Mouse (Mus musculus) splenic B cell, adult 2 months (primary cell): ENCODE results near the gene Ube2q1.

ENCODE experiments used
- DNase-seq: peaks from one replicate; pipeline ENCODE4 v3.0.0-alpha.2; 2011; ENCODE audit warnings: low read depth, low spot score
- H3K27me3 ChIP-seq: 2 replicates; pipeline ENCODE4 v1.6.1; 2012; ENCODE audit warnings: mild to moderate bottlenecking, low read length, moderate library complexity, mixed read lengths; ENCODE audit not compliant: control insufficient read depth, poor library complexity, insufficient read depth, severe bottlenecking
- H3K36me3 ChIP-seq: 2 replicates; pipeline ENCODE4 v1.6.1; 2012; ENCODE audit warnings: mild to moderate bottlenecking, low read length, moderate library complexity, mixed read lengths; ENCODE audit not compliant: control insufficient read depth, poor library complexity, insufficient read depth, severe bottlenecking

Gene Ube2q1

DNA sequence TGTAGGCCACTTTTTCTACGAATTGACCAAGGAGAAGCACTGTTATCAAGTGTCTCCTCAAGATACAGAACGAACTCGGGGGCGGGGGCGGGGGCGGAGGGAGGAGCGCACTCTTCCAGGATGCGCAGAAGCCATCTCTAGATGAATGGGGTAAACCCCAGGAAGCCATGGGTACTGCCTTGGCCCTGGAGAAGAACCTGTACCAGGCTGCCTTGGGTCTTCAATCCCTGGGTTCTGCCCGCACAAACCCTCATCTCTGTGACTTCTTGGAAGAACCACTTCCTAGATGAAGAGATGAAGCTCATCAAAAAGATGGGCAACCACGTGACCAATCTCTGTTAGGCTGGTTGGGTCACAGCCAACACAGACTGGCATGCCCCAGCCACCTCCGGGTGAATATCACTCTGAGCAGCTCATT is 47.7 kb downstream of the Ube2q1 start:
- DNase-seq, result no peak
- Histone ChIP-seq H3K27me3 (no peaks in the 10 kb centered on the region), H3K36me3 (no peaks in the 10 kb centered on the region)

DNA sequence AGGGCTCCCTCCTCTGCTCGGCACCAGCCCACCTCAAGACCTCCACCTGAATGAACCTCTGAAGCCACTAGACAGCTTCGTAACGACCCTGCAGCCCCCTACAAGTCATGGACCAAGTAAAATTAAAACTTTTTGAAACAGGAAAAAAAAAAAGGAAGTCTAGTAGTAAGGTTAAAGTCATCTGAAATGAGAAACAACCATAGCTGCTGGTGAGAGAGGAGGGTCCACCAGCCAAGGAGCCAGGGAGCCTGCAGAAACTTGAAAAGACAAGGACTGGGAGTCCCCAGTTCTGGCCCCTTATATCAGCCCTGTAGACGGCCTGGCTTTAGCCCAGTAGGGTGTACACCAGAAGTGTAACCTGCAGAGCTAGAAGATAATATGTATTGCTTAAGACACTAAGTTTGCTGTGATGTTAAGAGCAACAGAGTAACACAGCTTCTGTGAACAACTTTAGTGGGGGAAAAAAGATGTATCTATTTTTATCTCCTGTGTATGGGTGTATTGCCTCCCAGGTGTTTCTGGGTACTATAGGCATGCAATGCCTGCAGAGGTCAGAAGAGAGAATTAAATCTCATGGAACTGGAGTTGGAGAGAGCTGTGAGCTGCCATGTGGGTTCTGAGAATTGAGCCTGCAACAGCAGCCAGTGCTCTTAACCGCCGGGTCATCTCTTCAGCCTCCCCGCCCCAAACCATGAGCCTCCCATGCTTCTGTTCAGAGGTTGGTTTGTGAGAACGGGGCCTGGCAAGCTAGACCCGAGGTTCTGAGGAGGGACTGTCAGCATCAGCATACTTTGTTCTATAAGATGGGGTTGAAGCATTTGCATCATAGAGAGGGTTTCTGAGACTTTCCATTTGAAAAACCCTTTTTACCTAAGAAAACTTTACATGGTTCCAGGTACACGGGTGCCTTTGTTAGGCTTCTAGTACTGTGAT is 48.4 kb downstream of the Ube2q1 start:
- DNase-seq, result no peak
- no peaks in the 10 kb centered on the region for H3K36me3 ChIP-seq
- H3K27me3 ChIP-seq, result no peaks in the 10 kb centered on the region

DNA sequence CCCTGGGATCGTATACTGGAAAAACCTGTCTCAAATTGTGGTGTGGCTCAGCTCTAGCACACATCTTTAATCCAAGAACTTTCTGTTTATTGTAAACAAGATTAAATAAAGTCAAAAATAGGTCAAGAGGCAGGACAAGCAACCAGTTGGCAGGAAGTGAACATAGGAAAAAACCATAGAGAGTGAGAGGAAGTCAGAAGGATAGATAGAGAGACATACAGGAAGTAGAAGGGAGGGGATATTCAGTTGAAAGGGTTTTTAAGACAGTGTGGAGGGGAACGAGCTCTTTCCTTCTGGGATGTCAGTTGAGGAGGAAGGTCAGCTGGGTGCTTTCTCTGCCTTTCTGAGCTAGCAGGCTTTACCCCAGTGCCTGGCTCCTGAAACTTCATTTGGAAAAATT is 50.2 kb downstream of the Ube2q1 start:
- DNase-seq, result no peak
- Histone ChIP-seq H3K27me3 (no peaks in the 10 kb centered on the region), H3K36me3 (no peaks in the 10 kb centered on the region)

DNA sequence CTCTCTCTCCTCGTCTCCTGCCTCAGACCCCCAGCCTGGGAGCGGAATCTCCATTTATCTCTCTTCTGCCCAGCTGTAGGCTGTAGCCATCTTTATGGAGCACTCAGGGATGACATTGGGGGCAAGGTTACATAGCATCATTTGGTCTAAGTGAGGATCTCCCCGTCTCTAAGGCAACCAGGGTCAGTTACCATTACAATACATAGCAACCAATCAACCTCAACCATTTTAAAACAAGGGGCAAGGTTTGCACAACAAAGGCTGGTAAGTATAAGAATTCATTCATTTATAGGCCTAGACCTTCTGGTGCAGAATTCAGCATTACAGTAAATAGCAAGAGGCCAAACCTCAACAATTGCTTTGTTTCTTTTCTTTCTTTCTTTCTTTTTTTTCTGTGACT is 52.9 kb downstream of the Ube2q1 start:
- H3K36me3 ChIP-seq, result no peaks in the 10 kb centered on the region
- no peak for DNase-seq
- no peaks in the 10 kb centered on the region; the same call in 1 of the 2 replicates for H3K27me3 ChIP-seq

DNA sequence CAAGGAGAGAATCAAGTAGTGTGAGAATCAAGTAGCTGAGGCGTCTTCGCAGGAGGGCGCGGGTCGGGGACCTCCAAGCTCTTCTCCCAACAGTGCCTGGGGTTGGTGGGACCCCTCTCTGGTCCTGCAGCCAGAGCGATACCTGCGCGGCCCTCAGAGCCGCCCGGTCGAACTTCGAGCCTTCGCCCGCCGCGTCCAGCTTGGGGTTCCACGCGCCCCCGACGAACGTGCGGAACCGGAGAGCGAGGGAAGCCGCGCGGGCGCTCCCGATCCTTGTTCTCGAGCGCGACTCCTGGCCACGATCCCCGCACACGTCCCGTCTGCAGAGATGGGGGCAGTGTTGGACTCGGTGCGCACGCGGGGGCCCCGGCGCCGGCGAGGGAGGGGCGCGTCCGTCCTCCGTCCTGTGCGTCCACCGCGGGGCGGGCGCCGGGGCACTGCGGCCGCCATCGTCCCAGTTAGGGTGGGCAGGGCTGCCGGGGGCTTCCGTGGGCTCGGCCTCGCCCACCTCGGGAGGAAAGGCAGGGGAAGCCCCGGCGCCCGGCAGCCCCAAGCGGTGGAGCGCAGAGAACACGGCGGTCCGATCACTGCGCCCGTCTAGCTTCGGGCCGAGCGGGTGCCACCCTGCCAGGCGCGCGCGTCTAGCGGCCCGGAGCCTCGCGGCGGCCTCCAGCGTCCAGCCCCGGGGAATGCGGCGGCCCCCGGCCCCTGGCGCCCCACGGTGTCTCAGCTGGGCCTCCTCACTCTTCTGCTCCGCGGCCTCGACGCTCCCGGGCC is 57.6 kb downstream of the Ube2q1 start, which contains the start of gene She:
Gene She (plus strand): TSS at position 556 of the 777 bp plus-strand sequence.
- Histone ChIP-seq H3K27me3 (no peaks in the 10 kb centered on the region; the same call in 1 of the 2 replicates), H3K36me3 (no peaks in the 10 kb centered on the region)
- no peak for DNase-seq
